Mouse (Mus musculus): Measurements from ENCODE around the gene Cdc42se1.

Gene Cdc42se1

GRCm38 (mm10) chr3:95224295-95224694 is 4.2 kb upstream of the Cdc42se1 start:
- DNase-seq (ENCODE audit: low read depth, low spot score) = peak; percentile 73

- DNase-seq (ENCODE audit: low read depth, low spot score) = no peak
Observed at GRCm38 (mm10) chr3:95227214-95227613, 1.3 kb upstream of the Cdc42se1 start.

GRCm38 (mm10) chr3:95228894-95229780 is 605 bp downstream of the Cdc42se1 start:
- DNase-seq (ENCODE audit: low read depth, low spot score) = no peak

GRCm38 (mm10) chr3:95229781-95230494 is 1.4 kb downstream of the Cdc42se1 start:
- DNase-seq (ENCODE audit: low read depth, low spot score) = no peak

DNA sequence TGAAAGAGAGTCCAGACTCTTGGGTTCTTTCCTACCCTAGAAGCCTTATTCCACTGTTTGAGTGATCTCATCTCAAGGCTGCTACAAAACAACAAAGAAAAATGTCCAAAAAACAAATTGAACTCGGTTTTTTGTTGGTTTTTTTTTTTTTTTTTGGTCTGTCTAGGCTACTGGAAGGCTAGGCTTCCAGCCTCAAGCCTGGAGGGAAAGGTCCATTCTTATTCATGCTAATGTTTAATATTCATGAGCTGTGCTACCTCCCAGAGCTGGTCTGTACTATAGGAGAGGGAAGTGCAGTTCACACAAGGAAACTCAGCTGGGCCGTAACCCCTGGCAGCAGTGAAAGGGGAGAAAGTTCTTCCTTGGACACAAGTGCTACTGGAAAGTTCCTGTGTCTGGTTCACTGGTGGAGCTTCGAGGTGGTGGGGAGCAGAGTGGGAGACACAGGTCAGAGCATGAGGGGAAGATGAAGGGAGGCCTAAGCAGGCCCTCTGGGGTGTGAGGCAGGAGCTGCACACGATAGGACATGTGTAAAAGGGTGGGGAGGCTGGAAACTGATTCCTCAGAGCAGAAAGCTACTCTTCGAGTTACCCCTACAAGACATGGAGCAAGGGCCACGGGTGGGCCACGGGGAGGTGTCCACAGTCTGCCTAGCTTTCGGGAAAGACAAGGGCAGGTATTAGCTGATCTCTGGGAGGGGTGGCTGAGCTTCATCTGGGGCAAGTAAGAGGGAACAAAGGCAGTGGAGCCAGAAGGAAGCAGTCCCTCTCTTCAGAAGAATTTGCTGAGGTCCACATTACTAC is 2.2 kb downstream of the Cdc42se1 start:
- DNase-seq (ENCODE audit: low read depth, low spot score) = no peak

DNA sequence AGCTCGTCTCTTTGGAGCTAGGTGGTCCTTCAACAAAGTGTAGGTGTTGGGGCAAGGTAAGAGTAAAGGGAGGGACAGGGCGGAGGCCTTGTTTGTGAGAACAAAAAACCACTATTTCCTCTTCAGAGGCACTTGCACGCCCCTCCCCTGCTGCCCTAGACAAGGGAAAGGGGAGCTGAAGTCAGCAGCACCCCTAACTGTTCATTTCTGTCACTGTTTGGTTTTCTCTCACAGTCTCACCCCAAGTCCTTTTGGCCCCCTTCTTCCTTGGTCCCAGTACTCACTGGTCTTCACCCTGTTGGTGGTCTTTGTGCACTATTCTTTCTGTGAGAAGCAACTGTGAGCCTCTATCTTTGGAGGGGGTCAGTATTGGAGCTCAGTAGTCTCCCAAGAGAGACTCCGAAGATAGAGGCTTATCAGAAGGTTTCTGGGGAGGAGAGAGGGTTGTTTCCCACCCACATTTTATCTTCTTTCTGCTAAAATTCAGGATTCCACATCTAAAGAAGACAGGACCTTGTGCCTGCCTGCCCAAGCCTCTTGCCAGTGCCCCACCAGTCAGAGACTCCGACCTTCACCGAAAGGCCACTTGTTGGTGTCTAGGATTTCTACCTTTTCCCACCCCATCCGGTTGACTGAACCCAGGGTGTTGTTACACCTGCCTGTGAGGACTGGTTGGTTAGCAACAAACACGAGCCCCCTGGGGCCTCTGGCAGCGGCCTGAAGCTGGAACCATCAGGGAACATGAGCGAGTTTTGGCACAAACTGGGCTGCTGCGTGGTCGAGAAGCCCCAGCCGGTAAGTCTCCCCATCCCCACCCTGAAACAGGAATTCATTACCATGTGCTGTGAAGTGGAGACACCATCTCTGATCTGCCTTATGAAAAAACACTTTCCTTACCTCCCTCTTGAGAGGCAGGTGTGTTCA is 3.0 kb downstream of the Cdc42se1 start, which contains the start of gene Mllt11:
Gene Mllt11 (minus strand): TSS at position 874 of the 924 bp plus-strand sequence.
- no peak for DNase-seq (ENCODE audit: low read depth, low spot score)

GRCm38 (mm10) chr3:95232771-95233170 is 4.2 kb downstream of the Cdc42se1 start:
- DNase-seq (ENCODE audit: low read depth, low spot score) = no peak

DNA sequence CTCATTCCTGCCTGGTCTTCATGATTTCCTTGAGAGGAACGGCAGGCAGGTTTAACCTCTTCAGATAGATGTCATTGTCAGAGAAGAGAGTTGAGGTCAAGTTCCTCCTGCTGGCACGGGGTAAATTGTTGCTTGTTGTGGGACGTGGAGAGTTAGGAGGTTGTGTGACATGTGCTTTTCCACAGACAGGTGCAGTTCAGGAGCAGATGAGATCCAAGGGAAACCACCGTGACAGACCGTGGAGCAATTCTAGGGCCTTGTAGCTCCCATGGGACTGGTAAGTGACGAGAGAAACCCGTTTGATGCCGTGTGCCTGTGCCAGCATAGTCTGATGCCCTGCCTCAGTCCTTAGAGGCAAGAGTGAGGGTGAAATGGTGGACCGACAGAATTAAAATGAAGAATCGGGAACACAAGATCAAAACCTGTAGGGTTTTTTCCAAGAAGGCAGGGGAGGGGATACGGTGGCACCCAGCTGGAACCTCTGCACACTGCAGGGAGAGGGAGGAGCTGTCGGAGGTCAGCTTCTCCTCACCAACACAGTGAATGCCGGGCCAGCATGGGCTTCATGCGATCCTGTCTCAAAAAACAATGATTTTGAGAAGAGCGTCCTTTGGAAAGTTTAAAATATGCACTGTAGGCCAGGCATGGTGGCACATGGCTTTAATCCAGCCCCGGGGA is 4.9 kb downstream of the Cdc42se1 start:
- no peak for DNase-seq (ENCODE audit: low read depth, low spot score)

- no peak for DNase-seq (ENCODE audit: low read depth, low spot score)
Observed at GRCm38 (mm10) chr3:95235386-95236301, 7.1 kb downstream of the Cdc42se1 start.

DNA sequence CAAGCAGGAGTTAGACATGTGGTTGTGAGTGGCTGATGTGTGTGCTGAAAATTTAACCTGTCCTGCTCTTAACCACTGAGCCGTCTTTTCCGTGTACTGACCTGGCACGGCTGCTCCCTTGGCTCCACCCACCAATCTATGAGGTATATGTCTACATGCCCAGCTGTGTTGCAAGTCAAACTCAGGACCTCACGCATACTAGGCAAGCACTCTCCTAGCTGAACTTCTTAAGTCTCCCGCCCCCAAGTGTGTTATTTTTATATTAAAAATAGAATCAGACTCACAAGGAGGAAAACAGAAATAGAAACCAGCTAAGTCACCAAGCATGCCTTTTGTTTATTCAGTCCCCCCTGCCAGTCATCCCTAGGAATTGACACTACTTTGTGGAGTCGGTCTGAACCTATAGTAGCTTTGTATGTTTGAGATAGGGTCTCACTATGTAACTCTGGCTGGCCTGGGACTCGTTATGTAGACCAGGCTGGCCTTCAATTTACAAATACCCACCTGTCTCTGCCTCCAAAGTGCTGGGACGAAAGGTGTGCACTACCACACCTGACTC is 9.1 kb downstream of the Cdc42se1 start:
- DNase-seq (ENCODE audit: low read depth, low spot score) = no peak

GRCm38 (mm10) chr3:95239022-95239421 is 10.5 kb downstream of the Cdc42se1 start:
- no peak for DNase-seq (ENCODE audit: low read depth, low spot score)

DNA sequence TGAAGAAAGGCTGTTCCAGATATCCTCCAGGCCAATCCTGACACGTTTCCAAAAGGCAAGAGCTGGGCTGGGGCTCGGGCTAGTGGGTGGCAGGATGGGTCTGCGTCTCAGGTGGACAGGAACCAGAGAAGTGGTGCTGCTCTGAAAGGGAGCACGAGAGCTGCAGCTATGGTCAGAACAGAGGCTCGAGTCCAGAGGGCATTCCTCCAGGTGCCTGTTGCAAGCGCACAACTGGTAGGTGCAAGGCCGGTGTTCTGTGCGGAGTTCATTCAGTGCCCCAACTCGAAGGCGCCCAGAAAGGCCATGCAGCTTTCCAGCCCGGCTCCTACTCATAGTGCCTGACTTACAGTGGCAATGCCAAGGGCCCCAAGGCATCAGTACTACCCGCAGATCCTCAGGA is 11.4 kb downstream of the Cdc42se1 start:
- DNase-seq (ENCODE audit: low read depth, low spot score) = no peak

GRCm38 (mm10) chr3:95240900-95241299 is 12.4 kb downstream of the Cdc42se1 start:
- no peak for DNase-seq (ENCODE audit: low read depth, low spot score)

DNA sequence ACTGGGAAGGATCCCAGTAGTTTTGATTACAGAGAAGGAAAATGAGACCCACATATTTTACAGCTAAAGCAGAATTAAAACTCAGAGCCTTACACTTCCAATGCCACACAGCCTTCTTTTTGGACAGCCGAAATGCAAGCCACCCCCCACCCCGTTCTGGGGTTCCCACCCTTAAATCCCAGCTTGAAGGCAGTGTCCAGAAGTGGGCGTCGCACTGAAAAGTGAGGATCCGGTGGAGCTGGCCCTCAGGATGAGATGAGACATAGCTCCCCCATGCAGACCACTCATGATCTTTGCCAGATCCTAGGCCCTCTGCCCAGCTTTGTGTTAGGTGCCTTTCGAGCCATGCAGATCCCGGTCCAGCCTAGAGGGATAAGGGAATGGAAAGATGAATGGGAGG is 13.0 kb downstream of the Cdc42se1 start, which contains the start of gene Gm128:
Gene Gm128 (minus strand): TSS at position 101 of the 400 bp plus-strand sequence.
- DNase-seq (ENCODE audit: low read depth, low spot score) = no peak

- DNase-seq (ENCODE audit: low read depth, low spot score) = no peak
Observed at GRCm38 (mm10) chr3:95243086-95243485, 14.6 kb downstream of the Cdc42se1 start.

DNA sequence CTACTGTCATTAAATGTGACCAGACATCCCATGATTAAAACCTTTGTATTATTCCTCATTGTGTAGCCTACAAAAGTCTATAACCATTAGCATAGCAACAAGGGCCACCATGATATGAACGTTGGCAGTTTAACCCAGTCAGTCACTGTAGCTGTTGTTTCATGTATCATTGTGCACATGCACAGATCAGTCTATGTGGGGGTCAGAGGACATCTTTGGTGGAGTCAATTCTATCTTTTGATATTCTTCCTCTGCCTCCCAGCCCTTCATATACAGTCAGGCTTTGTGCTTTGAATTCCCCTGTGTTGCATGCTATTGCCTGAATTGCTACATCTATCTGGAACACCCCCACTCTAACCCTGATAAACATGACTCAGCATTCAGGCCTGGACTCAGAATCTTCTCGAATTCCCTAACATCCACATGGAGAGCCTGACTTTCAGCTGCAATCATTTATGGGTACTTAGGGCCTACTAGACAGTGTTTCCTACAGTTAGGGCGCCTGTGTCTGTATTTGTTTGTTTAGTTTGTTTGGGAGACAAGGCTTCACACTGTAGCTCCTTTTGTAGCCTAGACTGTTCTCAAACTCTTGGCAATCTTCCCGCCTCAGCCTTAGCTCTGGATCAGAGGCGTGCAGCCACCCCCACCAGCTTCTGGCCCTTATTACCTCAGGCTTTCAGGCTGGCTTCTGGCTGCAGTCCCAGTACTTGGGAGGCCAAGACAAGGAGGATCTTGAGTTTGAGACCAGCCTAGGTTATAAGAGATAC is 18.1 kb downstream of the Cdc42se1 start:
- no peak for DNase-seq (ENCODE audit: low read depth, low spot score)

DNA sequence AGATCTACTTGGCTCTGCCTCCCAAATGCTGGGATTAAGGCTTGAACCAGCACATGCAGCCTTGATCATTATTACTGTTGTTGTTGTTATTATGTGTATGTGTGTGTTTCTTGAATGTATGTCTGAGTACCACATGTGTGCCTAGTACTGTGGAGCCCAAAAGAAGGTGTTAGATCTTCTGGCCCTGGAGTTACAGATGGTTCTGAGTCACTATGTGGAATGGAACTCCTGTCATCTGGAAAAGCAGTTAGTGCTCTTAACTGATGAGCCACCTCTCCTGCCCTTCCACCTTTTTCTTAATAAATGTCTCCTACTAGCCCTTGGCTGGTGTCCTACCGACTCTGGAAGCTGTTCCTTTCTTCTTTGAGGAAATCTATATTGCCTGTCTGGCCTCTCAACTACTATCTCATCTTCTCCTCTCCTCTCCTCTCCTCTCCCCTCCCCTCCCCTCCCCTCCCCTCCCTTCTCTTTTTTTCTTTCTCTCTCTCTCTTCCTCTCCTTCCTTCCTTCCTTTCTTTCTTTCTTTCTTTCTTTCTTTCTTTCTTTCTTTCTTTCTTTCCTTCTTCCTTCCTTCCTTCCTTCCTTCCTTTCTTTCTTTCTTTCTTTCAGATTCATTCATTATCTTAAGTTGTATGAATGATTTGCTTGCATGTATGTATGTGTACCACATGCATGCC is 19.3 kb downstream of the Cdc42se1 start:
- no peak for DNase-seq (ENCODE audit: low read depth, low spot score)
